Mouse (Mus musculus) erythroblast, embryonic 14.5 days (primary cell): ENCODE measurements around the gene Xylt1.

Experiments
- GATA1 ChIP-seq: IDR thresholded peaks from 2 replicates; pipeline ENCODE4 v1.6.1; 2012; ENCODE audit warnings: low read length, inconsistent platforms, mixed read lengths
- TAL1 ChIP-seq: IDR thresholded peaks from 3 replicates; pipeline ENCODE4 v1.6.1; 2012; ENCODE audit warnings: low read length, inconsistent platforms, mixed read lengths

DNA sequence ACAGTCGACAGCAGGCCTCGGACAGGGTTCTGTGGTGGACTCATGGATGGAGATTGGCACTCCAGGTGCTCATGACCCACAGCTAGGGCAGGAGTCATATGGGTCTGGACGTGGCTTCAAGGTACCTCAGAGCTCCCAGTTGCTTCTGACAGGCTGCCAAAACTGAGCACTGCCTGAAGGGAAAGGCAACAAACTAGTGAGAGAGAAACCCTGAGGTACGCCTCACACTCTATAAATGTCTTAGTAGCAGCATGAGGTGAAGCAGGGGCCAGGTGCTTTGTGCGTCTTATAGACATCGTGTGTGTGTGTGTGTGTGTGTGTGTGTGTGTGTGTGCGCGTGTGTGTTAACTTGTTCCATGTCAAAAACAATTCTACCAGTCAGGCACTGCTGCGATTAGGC lies 122.9 kb downstream of the Xylt1 start:
- TF ChIP-seq GATA1 (no peak), TAL1 (no peak)
